Mouse (Mus musculus) liver, postnatal 0 days (tissue): Measurements from ENCODE around the gene F8. TPM values are rescaled to one million over a fixed set of nuclear protein-coding genes. Genes with fewer than 3 reads are reported as not detected.

Source experiments
- ATAC-seq: fragments of 200-750 bp; cut with Nextera tagmentation; 2 replicates; pipeline ENCODE4 v1.8.0; 2017; ENCODE audit warnings: mild to moderate bottlenecking, moderate library complexity
- DNase-seq: peaks from one replicate; pipeline ENCODE4 v3.0.0-alpha.2; 2016
- H3K27ac ChIP-seq: fragments of 300-500 bp; sonication (generic); 2 replicates; pipeline ENCODE4 v1.5.1; 2014; ENCODE audit warnings: antibody characterized with exemption, moderate library complexity, mild to moderate bottlenecking, low read depth
- H3K27me3 ChIP-seq: fragments of 300-500 bp; sonication (generic); 2 replicates; pipeline ENCODE4 v1.6.1; 2014; ENCODE audit warnings: low read length, control low read depth, mixed read lengths; ENCODE audit not compliant: insufficient read depth
- H3K36me3 ChIP-seq: fragments of 300-500 bp; sonication (generic); replicated peaks from 2 replicates; pipeline ENCODE4 v1.6.1; 2014; ENCODE audit warnings: mild to moderate bottlenecking, control low read depth, low read length, moderate library complexity, mixed read lengths; ENCODE audit not compliant: insufficient read depth
- H3K4me1 ChIP-seq: fragments of 300-500 bp; sonication (generic); 2 replicates; pipeline ENCODE4 v1.6.1; 2014; ENCODE audit warnings: antibody characterized with exemption, mild to moderate bottlenecking, control low read depth; ENCODE audit not compliant: insufficient read depth
- H3K4me2 ChIP-seq: fragments of 300-500 bp; sonication (generic); 2 replicates; pipeline ENCODE4 v1.6.1; 2014; ENCODE audit warnings: low read depth, mild to moderate bottlenecking, low read length, moderate library complexity, mixed read lengths
- H3K4me3 ChIP-seq: fragments of 300-500 bp; sonication (generic); 2 replicates; pipeline ENCODE4 v1.5.1; 2014; ENCODE audit warnings: low read depth, low read length
- H3K9ac ChIP-seq: fragments of 300-500 bp; sonication (generic); replicated peaks from 2 replicates; pipeline ENCODE4 v1.6.1; 2014; ENCODE audit warnings: mild to moderate bottlenecking, moderate library complexity
- H3K9me3 ChIP-seq: fragments of 300-500 bp; sonication (generic); 2 replicates; pipeline ENCODE4 v1.6.1; 2016; ENCODE audit warnings: mild to moderate bottlenecking, control low read depth, low read length, mixed read lengths
- CTCF ChIP-seq: sonication (generic); IDR thresholded peaks from 2 replicates; pipeline ENCODE4 v1.5.1; 2016; ENCODE audit warnings: antibody characterized with exemption, low read depth
- EP300 ChIP-seq: IDR thresholded peaks from 2 replicates; pipeline ENCODE4 v1.6.1; 2016; ENCODE audit warnings: antibody characterized with exemption, low read depth, mild to moderate bottlenecking
- WGBS: fragments of 180-500 bp; shearing (Covaris S2); extraction: QIAGEN DNeasy Blood & Tissue Kit; methylation state at CpG from one replicate; pipeline ENCODE4 v1.1.7; 2014; ENCODE audit not compliant: insufficient replicate concordance; 5-methylcytosine and 5-hydroxymethylcytosine counted together
- polyA plus RNA-seq: library from polyadenylated mRNA; unstranded; fragments of >200 nt; fragmentation: Nextera tagmentation; extraction: Ambion mirVana; gene quantifications from 2 replicates; pipeline ENCODE4 v1.2.1, GENCODE M21; 2015

Gene F8
- polyA plus RNA-seq, 1 experiment from 2014 or later: 4.8 TPM

GRCm38 (mm10) chrX:75381699-75382098, 716 bp downstream of the F8 start:
- H3K4me2 ChIP-seq: peak overlapping the region; percentile 65
- no peak overlapping the region; the same call in 1 of the 2 replicates for H3K9ac ChIP-seq
- ATAC-seq: no peak
- H3K4me1 ChIP-seq: no peaks in the 10 kb centered on the region
- H3K27me3 ChIP-seq: no peaks in the 10 kb centered on the region
- peak overlapping the region; percentile 61 for H3K4me3 ChIP-seq
- TF ChIP-seq CTCF: no peak
- no peak for TF ChIP-seq EP300
- 69% methylated on average over 5 of the region's 5 CpGs for WGBS
- H3K36me3 ChIP-seq: no peaks in the 10 kb centered on the region
- H3K27ac ChIP-seq: peak overlapping the region; percentile 87
- no peaks in the 10 kb centered on the region for H3K9me3 ChIP-seq
- no peak for DNase-seq

- no peak for TF ChIP-seq EP300
- TF ChIP-seq CTCF: no peak
- no peaks in the 10 kb centered on the region for H3K27me3 ChIP-seq
- H3K9me3 ChIP-seq: no peaks in the 10 kb centered on the region
- H3K4me1 ChIP-seq: no peaks in the 10 kb centered on the region
- ATAC-seq: no peak
- DNase-seq: no peak
- no peak overlapping the region for H3K4me3 ChIP-seq
- H3K36me3 ChIP-seq: no peaks in the 10 kb centered on the region
- WGBS: 62% methylated on average over 1 of the region's 1 CpGs
- no peak overlapping the region for H3K27ac ChIP-seq
- H3K9ac ChIP-seq: no peak overlapping the region
- peak overlapping the region; percentile 65; the same call in 1 of the 2 replicates for H3K4me2 ChIP-seq
These were observed 1.2 kb downstream of the F8 start for GRCm38 (mm10) chrX:75381176-75381575.

GRCm38 (mm10) chrX:75376815-75377214, 5.6 kb downstream of the F8 start:
- H3K4me2 ChIP-seq: no peak overlapping the region
- DNase-seq (no peak), ATAC-seq (peak; percentile 64)
- no peak overlapping the region for H3K9ac ChIP-seq
- H3K36me3 ChIP-seq: no peaks in the 10 kb centered on the region
- H3K9me3 ChIP-seq: no peaks in the 10 kb centered on the region
- H3K27me3 ChIP-seq: no peaks in the 10 kb centered on the region
- peak; percentile 78 for TF ChIP-seq EP300
- no peak for TF ChIP-seq CTCF
- H3K4me1 ChIP-seq: no peaks in the 10 kb centered on the region
- no peak overlapping the region for H3K27ac ChIP-seq
- no peak overlapping the region for H3K4me3 ChIP-seq

GRCm38 (mm10) chrX:75372666-75373425, 9.6 kb downstream of the F8 start:
- Histone ChIP-seq H3K9ac (no peak overlapping the region), H3K9me3 (no peaks in the 10 kb centered on the region), H3K4me3 (no peak overlapping the region), H3K4me2 (no peak overlapping the region), H3K4me1 (no peaks in the 10 kb centered on the region), H3K27me3 (no peaks in the 10 kb centered on the region), H3K36me3 (no peaks in the 10 kb centered on the region), H3K27ac (no peak overlapping the region)
- TF ChIP-seq EP300: no peak
- TF ChIP-seq CTCF: no peak
- DNase-seq: no peak
- no peak for ATAC-seq
- WGBS: 61% methylated on average over 2 of the region's 2 CpGs

- Histone ChIP-seq H3K4me1 (no peaks in the 10 kb centered on the region), H3K27me3 (no peaks in the 10 kb centered on the region), H3K9ac (no peak overlapping the region), H3K4me3 (no peak overlapping the region), H3K9me3 (no peaks in the 10 kb centered on the region), H3K36me3 (no peaks in the 10 kb centered on the region), H3K27ac (no peak overlapping the region), H3K4me2 (no peak overlapping the region)
- no peak for DNase-seq
- TF ChIP-seq EP300: no peak
- TF ChIP-seq CTCF: no peak
- no peak for ATAC-seq
These were observed 12.2 kb downstream of the F8 start for GRCm38 (mm10) chrX:75370197-75370596.

GRCm38 (mm10) chrX:75323556-75323955, 58.9 kb downstream of the F8 start:
- ATAC-seq (no peak), DNase-seq (no peak)
- Histone ChIP-seq H3K4me2 (no peak overlapping the region), H3K4me3 (no peak overlapping the region), H3K4me1 (no peaks in the 10 kb centered on the region), H3K27ac (no peak overlapping the region), H3K9me3 (no peaks in the 10 kb centered on the region), H3K9ac (no peak overlapping the region), H3K27me3 (no peaks in the 10 kb centered on the region), H3K36me3 (no peaks in the 10 kb centered on the region)
- 90% methylated on average over 4 of the region's 4 CpGs for WGBS
- TF ChIP-seq EP300 (no peak), CTCF (no peak)
